Mouse (Mus musculus) adrenal gland, adult 10 weeks (tissue): ENCODE measurements around the gene Otud4. TPM values are rescaled to one million over a fixed set of nuclear protein-coding genes. Genes with fewer than 3 reads are reported as not detected.

Experiments used
- polyA plus RNA-seq: library from polyadenylated mRNA; stranded (reverse); fragments of 350-450 nt; fragmentation: Illumina TruSeq; extraction: RNeasy Lipid Tissue Mini Kit (QIAGEN cat#74804); gene quantifications from one replicate; pipeline ENCODE4 v1.2.3, GENCODE M21; 2014; ENCODE audit warnings: low read depth, low replicate concordance

Gene Otud4
- polyA plus RNA-seq = 91.4 TPM

GRCm38 (mm10) chr8:79639586-79640451 is at the start of gene Otud4:
Gene Otud4, plus strand, starts transcription at chr8:79639618.

GRCm38 (mm10) chr8:79711064-79711961 is 71.9 kb downstream of the Otud4 start, which contains the start of the genes Abce1 and Anapc10:
Gene Abce1, minus strand, starts transcription at chr8:79711740.
Gene Anapc10, plus strand, starts transcription at chr8:79711820.

Other genes starting within 250 kb of the Otud4 start
- 26.6 TPM for gene Smad1, start 240.1 kb upstream of the Otud4 start, polyA plus RNA-seq
- 319 TPM for gene Abce1, start 72.1 kb downstream of the Otud4 start, polyA plus RNA-seq
- gene Anapc10, start 72.2 kb downstream of the Otud4 start, polyA plus RNA-seq = 47.5 TPM